Mouse (Mus musculus) embryo, embryonic 10 days (tissue): ENCODE data around the gene Zfp872.
A peak's percentile ranks its signal among the peaks of the same experiment; 100 is the strongest.
"Not testable (repeated sequence)": the region's sequence is repeated elsewhere in the genome, so short reads cannot be mapped to it uniquely, and the experiment has no call there.

Source experiments
- DNase-seq: peaks from one replicate; pipeline ENCODE4 v3.0.0-alpha.2; 2015; ENCODE audit warnings: low spot score

Zfp872 gene

GRCm38 (mm10) chr9:22188025-22188611 is at the start of gene Zfp872:
TSS of gene Zfp872 (plus strand) at chr9:22188090.
- DNase-seq: peak; percentile 75

GRCm38 (mm10) chr9:22138480-22138879 is 49.4 kb upstream of the Zfp872 start:
- DNase-seq: peak; percentile 57

GRCm38 (mm10) chr9:22139746-22140145 is 48.1 kb upstream of the Zfp872 start:
- DNase-seq: no peak

GRCm38 (mm10) chr9:22143108-22144037 is 44.5 kb upstream of the Zfp872 start:
- peak; percentile 87 for DNase-seq

GRCm38 (mm10) chr9:22144304-22144965 is 43.5 kb upstream of the Zfp872 start:
- no peak for DNase-seq

GRCm38 (mm10) chr9:22149426-22150248 is 38.3 kb upstream of the Zfp872 start:
- DNase-seq: no peak

- not testable (repeated sequence) for DNase-seq
Measured at GRCm38 (mm10) chr9:22150249-22150693, 37.6 kb upstream of the Zfp872 start.

- DNase-seq: no peak
Measured at GRCm38 (mm10) chr9:22150946-22151345, 36.9 kb upstream of the Zfp872 start.

GRCm38 (mm10) chr9:22153810-22154209 is 34.1 kb upstream of the Zfp872 start:
- no peak for DNase-seq

GRCm38 (mm10) chr9:22155614-22156013 is 32.3 kb upstream of the Zfp872 start:
- DNase-seq: peak; percentile 81

- peak; percentile 99 for DNase-seq
Measured at GRCm38 (mm10) chr9:22156497-22157245, 31.2 kb upstream of the Zfp872 start, which contains the start of gene Pigyl. TSS of gene Pigyl (plus strand) at chr9:22156846.

GRCm38 (mm10) chr9:22157516-22158265 is 30.2 kb upstream of the Zfp872 start:
- DNase-seq: no peak

- DNase-seq: no peak
Measured at GRCm38 (mm10) chr9:22161299-22161698, 26.6 kb upstream of the Zfp872 start.

GRCm38 (mm10) chr9:22162305-22162704 is 25.6 kb upstream of the Zfp872 start:
- DNase-seq: no peak

GRCm38 (mm10) chr9:22162912-22163311 is 25.0 kb upstream of the Zfp872 start:
- DNase-seq: no peak

- peak; percentile 74 for DNase-seq
Measured at GRCm38 (mm10) chr9:22164711-22165668, 22.9 kb upstream of the Zfp872 start.

GRCm38 (mm10) chr9:22165964-22166363 is 21.9 kb upstream of the Zfp872 start:
- DNase-seq: no peak

- no peak for DNase-seq
Measured at GRCm38 (mm10) chr9:22166686-22167085, 21.2 kb upstream of the Zfp872 start.

GRCm38 (mm10) chr9:22167751-22168150 is 20.1 kb upstream of the Zfp872 start:
- no peak for DNase-seq
